Mouse (Mus musculus) heart, adult 8-10 months (tissue): ENCODE measurements at regions not wholly inside any gene's neighbourhood (a gene's known extent, or its start where the extent isn't known, plus 50 kb on each side); places are given as distances from the start of the nearest gene placed in this dataset. TPM values are rescaled to one million over a fixed set of nuclear protein-coding genes. Genes with fewer than 3 reads are reported as not detected.

Experiments used
- DNase-seq: peaks from one replicate; pipeline ENCODE4 v3.0.0; 2022; ENCODE audit warnings: low spot score
- microRNA-seq: library from miRNA; unstranded; fragments of <30 nt; microRNA quantifications from one replicate; pipeline ENCODE4 v1.2.0, GENCODE M21; 2022

DNA sequence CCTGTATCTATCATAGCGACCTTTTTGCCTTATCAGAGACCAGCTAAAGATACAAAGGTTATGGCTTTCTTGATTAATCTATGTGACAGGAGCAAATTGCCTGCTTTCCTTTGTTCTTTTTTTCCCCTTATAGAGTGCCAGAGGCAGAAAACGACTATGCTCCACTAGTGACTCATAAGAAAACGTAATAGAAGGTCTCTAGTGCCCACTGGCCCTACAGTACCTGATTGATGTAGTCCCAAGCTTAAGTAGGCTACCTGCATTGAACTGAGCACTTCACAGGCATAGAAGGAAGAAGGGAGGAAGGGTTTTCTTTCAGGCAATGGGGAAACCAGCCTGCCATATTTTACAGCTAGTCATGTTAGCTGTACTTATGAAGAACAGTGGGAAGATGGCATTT is 116.0 kb upstream of the Tusc1 start:
- DNase-seq = no peak

DNA sequence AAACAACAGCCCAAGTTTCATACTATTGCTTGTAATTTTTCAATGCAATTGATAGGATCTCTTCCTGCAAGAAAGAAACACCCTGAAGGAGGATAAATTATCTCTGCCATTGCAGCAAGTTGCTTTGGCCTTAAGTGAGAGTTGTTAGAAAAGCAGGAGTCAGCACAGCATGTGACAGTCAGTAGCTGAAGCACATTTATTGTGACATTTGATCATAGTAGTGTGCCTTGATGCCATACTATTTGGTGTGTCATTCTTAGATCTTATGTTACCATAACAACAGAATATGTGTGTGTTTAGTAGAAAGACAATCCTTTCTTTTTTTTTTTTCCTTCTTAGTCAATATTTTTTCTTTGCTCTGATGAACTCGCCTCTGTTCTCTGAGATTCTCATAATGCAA is 115.5 kb upstream of the Tusc1 start:
- DNase-seq = no peak

DNA sequence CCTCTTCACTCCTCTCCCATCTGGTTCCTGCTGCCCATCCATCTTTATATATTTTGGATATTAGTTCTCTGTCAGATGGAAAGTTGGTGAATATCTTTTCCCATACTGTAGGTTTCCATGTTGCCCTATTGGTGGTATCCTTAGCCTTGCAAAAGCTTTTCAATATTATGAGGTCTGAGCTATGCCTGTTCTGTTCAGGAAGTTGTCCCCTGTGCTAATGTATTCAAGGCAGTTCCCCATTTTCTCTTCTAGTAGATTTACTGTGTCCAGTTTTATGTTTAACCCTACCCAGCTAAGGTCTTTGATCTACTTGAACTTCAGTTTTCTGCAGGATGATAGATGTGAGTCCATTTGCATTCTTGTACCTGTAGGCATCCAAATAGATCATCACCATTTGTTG is 109.4 kb upstream of the Tusc1 start:
- no peak for DNase-seq

DNA sequence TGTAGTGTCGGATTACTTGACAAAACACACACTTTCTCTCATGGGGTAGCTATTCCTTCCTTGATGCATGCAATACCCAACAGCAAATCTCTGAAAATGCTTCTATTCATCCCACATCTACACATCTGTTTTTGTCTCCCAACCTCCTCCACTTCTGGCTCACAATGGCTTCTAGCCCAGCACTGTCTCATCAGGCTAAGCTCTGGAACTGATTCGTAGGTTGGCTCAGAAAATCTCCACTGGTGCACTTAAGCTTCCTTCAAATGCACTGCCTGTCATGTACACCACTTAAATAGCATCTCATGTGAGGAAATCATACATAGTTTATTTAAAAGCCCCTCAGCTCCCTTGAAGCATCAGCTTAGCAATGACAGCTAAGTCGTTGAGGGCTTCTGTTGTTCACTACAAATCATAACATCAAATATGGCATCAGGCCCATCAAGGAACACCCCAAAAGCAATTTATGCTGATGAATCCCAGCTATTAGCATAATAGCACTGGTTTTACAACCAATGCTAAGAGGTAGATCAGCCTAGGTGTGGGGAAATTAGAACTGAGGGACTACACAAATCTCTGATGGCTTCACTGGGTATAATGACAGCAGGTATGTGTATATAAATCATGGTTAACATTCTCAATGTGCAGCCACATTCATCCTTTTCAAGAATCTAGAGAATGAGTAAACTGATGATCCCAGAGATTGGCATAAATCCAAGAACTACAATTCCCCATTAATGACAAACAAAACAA is 103.5 kb upstream of the Tusc1 start:
- DNase-seq = no peak

DNA sequence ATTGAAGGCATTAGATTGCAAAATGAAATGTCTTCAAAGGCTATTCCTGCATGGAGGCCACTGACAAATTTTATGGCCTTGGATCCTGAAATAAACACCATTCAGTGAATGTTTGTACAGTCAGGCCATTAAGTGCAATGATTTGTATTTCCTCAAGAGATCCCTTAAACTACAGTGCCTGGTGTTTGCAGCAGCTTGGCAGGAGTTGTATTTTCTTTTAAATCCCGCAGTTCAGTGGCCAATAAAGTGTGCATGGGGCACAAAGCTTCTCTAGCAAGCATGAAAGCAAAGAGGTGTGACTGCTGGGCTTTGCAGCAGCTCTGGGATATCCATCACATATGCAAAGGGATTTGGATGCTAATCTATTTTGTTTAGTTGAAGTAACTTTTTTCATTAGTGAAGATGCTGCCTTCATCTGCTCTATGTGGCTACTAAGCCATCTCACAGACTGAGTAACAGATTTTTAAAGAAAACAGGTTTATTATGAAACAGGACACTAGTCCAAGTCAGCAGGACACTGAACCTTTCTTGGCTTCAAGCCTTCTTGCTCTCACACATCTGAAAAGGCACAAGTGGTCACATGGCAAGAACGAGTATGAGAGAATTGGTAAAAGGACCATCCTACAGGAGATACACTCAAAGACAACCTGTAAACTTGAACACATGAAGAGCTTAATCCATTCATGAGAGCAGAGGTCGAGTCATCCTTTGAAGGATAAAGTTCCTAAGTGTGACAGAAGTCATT is 102.2 kb upstream of the Tusc1 start:
- DNase-seq = no peak

DNA sequence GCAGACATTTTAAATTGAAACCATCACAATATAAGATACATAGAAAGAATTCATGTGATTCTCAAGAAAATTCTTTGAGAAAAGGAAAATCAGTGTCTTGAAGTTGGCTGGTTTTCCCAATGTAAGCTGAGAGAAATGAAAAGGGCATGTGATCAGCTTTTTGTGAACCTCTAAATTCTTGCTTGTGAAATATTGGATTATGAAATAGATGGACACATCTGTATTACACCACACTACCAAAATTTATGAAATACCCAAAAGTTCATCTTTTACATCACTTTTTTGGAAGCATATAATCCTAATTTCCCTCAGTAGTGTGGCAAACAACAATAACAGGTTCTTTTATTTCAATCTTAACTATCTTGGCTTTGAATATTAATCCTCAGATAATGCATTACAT is 77.4 kb upstream of the Tusc1 start:
- DNase-seq = no peak

DNA sequence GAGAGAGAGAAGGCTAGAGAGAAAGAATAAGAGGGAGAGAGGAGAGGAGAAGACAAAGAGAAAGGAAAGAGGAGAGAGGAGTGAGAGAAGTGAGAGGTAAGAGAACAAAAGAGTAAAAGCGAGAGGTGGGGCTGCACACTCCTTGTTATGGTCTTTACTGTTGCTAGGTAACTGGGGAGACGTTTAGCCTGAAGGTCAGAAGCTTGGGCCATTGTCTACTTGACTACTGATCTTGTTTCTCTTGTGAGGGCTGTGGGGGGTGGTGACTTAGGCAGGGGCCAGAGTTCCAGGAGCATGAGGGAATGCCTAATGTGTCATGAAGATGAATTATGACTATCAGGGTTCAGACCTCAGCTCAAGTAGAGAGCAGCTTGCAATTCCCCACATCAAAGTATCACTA is 71.6 kb upstream of the Tusc1 start:
- DNase-seq = no peak

DNA sequence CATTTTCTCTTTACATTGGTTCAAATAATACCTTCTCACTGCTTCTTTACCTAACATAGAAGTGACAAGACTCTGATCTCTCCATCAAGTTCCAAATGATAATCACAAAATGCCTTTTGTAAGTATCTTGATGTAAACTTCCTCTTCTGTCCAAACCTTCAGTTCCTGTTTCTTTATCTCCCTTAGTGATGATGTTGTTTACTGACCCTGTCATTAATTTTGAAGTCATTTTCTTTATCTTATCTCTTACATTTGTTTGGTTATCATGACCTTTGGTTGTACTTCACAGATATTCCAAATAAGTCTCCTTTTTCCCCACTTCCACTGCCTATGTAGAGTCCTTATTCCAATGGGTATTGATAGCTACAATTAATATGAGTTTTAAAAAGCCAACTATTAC is 65.3 kb upstream of the Tusc1 start:
- DNase-seq = no peak

Small RNAs in the stretch of these regions (microRNA-seq; reads per million reads assigned to microRNA genes)
- not detected for gene Gm22619
